Mouse (Mus musculus): ENCODE results near the gene Ramp3. TPM values are rescaled to one million over a fixed set of nuclear protein-coding genes. Genes with fewer than 3 reads are reported as not detected.

The Ramp3 gene
- polyA plus RNA-seq, 1 experiment from 2014 or later: 4.7 TPM

Other genes with a start within 250 kb of the Ramp3 start
- gene Ppia, start 243.1 kb upstream of the Ramp3 start, polyA plus RNA-seq (2014; fragmentation: Nextera tagmentation; extraction: Ambion mirVana): 5,393 and 5,428 TPM in 2 replicates
- gene H2afv, start 214.1 kb upstream of the Ramp3 start, polyA plus RNA-seq (2014; fragmentation: Nextera tagmentation; extraction: Ambion mirVana): 966 and 1,015 TPM in 2 replicates
- gene Purb, start 182.6 kb upstream of the Ramp3 start, polyA plus RNA-seq (2014; fragmentation: Nextera tagmentation; extraction: Ambion mirVana): 12.8 and 13.7 TPM in 2 replicates
- gene Myo1g, start 137.6 kb upstream of the Ramp3 start, polyA plus RNA-seq (2014; fragmentation: Nextera tagmentation; extraction: Ambion mirVana): 0.46 and 0.92 TPM in 2 replicates
- 72.8 and 81.6 TPM in 2 replicates for gene Ccm2, start 111.6 kb upstream of the Ramp3 start, polyA plus RNA-seq (2014; fragmentation: Nextera tagmentation; extraction: Ambion mirVana)
- gene Nacad, start 52.5 kb upstream of the Ramp3 start, polyA plus RNA-seq (2014; fragmentation: Nextera tagmentation; extraction: Ambion mirVana): 37.1 and 38.4 TPM in 2 replicates
- 35.5 and 38.3 TPM in 2 replicates for gene Tbrg4, start 32.5 kb upstream of the Ramp3 start, polyA plus RNA-seq (2014; fragmentation: Nextera tagmentation; extraction: Ambion mirVana)
- not detected in 2 replicates for gene Wap, start 19.9 kb upstream of the Ramp3 start, polyA plus RNA-seq (2014; fragmentation: Nextera tagmentation; extraction: Ambion mirVana)
- gene Gm11983, start 179.1 kb downstream of the Ramp3 start, polyA plus RNA-seq (2014; fragmentation: Nextera tagmentation; extraction: Ambion mirVana): not detected in 2 replicates